Mouse (Mus musculus): Measurements from ENCODE around the gene Crim1. TPM values are rescaled to one million over a fixed set of nuclear protein-coding genes. Genes with fewer than 3 reads are reported as not detected.

The Crim1 gene
- polyA plus RNA-seq, 2 experiments = 10.5 to 22.9 TPM

- Histone ChIP-seq H3K27me3 (ENCODE audit: control insufficient read depth, insufficient read depth, low read length) (no peaks in the 10 kb centered on the region), H3K4me1 (ENCODE audit: control insufficient read depth, insufficient read depth, low read length) (peaks cover 2% of the 10 kb centered on the region; the same call in 1 of the 2 replicates), H3K4me2 (replicated peaks; ENCODE audit: low read depth, low read length, severe bottlenecking) (no peak overlapping the region), H3K9ac (ENCODE audit: low read depth, low read length, severe bottlenecking) (no peak overlapping the region), H3K27ac (replicated peaks; ENCODE audit: low read depth, low read length) (no peak overlapping the region), H3K4me3 (replicated peaks; ENCODE audit: low read length) (no peak overlapping the region), H3K36me3 (ENCODE audit: control insufficient read depth, insufficient read depth, low read length) (peaks cover 64% of the 10 kb centered on the region), H3K9me3 (ENCODE audit: control insufficient read depth, low read length) (no peaks in the 10 kb centered on the region)
- no peak for ATAC-seq (ENCODE audit: low FRiP score, low read depth)
- DNase-seq (ENCODE audit: low spot score) = no peak
- TF ChIP-seq POLR2A (IDR thresholded peaks at IDR 0.05; ENCODE audit: borderline replicate concordance, extremely low read depth, insufficient read depth, insufficient read length) = no peak
- WGBS = 55% methylated on average over 12 of the region's 12 CpGs
These were observed 151.8 kb downstream of the Crim1 start for GRCm38 (mm10) chr17:78351676-78352499.

GRCm38 (mm10) chr17:78352500-78352855 is 152.4 kb downstream of the Crim1 start:
- Histone ChIP-seq H3K36me3 (ENCODE audit: control insufficient read depth, insufficient read depth, low read length) (peaks cover 63% of the 10 kb centered on the region), H3K4me1 (ENCODE audit: control insufficient read depth, insufficient read depth, low read length) (peaks cover 2% of the 10 kb centered on the region; the same call in 1 of the 2 replicates), H3K27ac (replicated peaks; ENCODE audit: low read depth, low read length) (no peak overlapping the region), H3K9me3 (ENCODE audit: control insufficient read depth, low read length) (no peaks in the 10 kb centered on the region), H3K4me3 (replicated peaks; ENCODE audit: low read length) (no peak overlapping the region), H3K4me2 (replicated peaks; ENCODE audit: low read depth, low read length, severe bottlenecking) (no peak overlapping the region), H3K9ac (ENCODE audit: low read depth, low read length, severe bottlenecking) (no peak overlapping the region), H3K27me3 (ENCODE audit: control insufficient read depth, insufficient read depth, low read length) (no peaks in the 10 kb centered on the region)
- DNase-seq (ENCODE audit: low spot score) (no peak), ATAC-seq (ENCODE audit: low FRiP score, low read depth) (no peak)
- TF ChIP-seq POLR2A (IDR thresholded peaks at IDR 0.05; ENCODE audit: borderline replicate concordance, extremely low read depth, insufficient read depth, insufficient read length) = no peak
- 92% methylated on average over 3 of the region's 3 CpGs for WGBS

- H3K9ac ChIP-seq (ENCODE audit: low read depth, low read length, severe bottlenecking) = no peak overlapping the region
- TF ChIP-seq POLR2A (IDR thresholded peaks at IDR 0.05; ENCODE audit: borderline replicate concordance, extremely low read depth, insufficient read depth, insufficient read length) = no peak
- no peaks in the 10 kb centered on the region for H3K9me3 ChIP-seq (ENCODE audit: control insufficient read depth, low read length)
- peaks cover 2% of the 10 kb centered on the region; the same call in 1 of the 2 replicates for H3K4me1 ChIP-seq (ENCODE audit: control insufficient read depth, insufficient read depth, low read length)
- no peak for ATAC-seq (ENCODE audit: low FRiP score, low read depth)
- H3K27me3 ChIP-seq (ENCODE audit: control insufficient read depth, insufficient read depth, low read length) = no peaks in the 10 kb centered on the region
- H3K36me3 ChIP-seq (ENCODE audit: control insufficient read depth, insufficient read depth, low read length) = peaks cover 55% of the 10 kb centered on the region
- H3K27ac ChIP-seq (replicated peaks; ENCODE audit: low read depth, low read length) = no peak overlapping the region
- WGBS = 76% methylated on average over 2 of the region's 2 CpGs
- DNase-seq (ENCODE audit: low spot score) = no peak
- H3K4me2 ChIP-seq (replicated peaks; ENCODE audit: low read depth, low read length, severe bottlenecking) = no peak overlapping the region
- H3K4me3 ChIP-seq (replicated peaks; ENCODE audit: low read length) = no peak overlapping the region
These were observed 154.4 kb downstream of the Crim1 start for GRCm38 (mm10) chr17:78354411-78354810.

GRCm38 (mm10) chr17:78354871-78355270 is 154.8 kb downstream of the Crim1 start:
- ATAC-seq (ENCODE audit: low FRiP score, low read depth) = no peak
- Histone ChIP-seq H3K36me3 (ENCODE audit: control insufficient read depth, insufficient read depth, low read length) (peaks cover 53% of the 10 kb centered on the region), H3K4me3 (replicated peaks; ENCODE audit: low read length) (no peak overlapping the region), H3K27me3 (ENCODE audit: control insufficient read depth, insufficient read depth, low read length) (no peaks in the 10 kb centered on the region), H3K4me2 (replicated peaks; ENCODE audit: low read depth, low read length, severe bottlenecking) (no peak overlapping the region), H3K27ac (replicated peaks; ENCODE audit: low read depth, low read length) (no peak overlapping the region), H3K9me3 (ENCODE audit: control insufficient read depth, low read length) (no peaks in the 10 kb centered on the region), H3K9ac (ENCODE audit: low read depth, low read length, severe bottlenecking) (no peak overlapping the region), H3K4me1 (ENCODE audit: control insufficient read depth, insufficient read depth, low read length) (peaks cover 2% of the 10 kb centered on the region; the same call in 1 of the 2 replicates)
- 89% methylated on average over 12 of the region's 12 CpGs for WGBS
- no peak for DNase-seq (ENCODE audit: low spot score)
- TF ChIP-seq POLR2A (IDR thresholded peaks at IDR 0.05; ENCODE audit: borderline replicate concordance, extremely low read depth, insufficient read depth, insufficient read length) = no peak

GRCm38 (mm10) chr17:78355611-78356010 is 155.6 kb downstream of the Crim1 start:
- TF ChIP-seq POLR2A (IDR thresholded peaks at IDR 0.05; ENCODE audit: borderline replicate concordance, extremely low read depth, insufficient read depth, insufficient read length) = no peak
- Histone ChIP-seq H3K4me3 (replicated peaks; ENCODE audit: low read length) (no peak overlapping the region), H3K27me3 (ENCODE audit: control insufficient read depth, insufficient read depth, low read length) (no peaks in the 10 kb centered on the region), H3K9ac (ENCODE audit: low read depth, low read length, severe bottlenecking) (no peak overlapping the region), H3K9me3 (ENCODE audit: control insufficient read depth, low read length) (no peaks in the 10 kb centered on the region), H3K36me3 (ENCODE audit: control insufficient read depth, insufficient read depth, low read length) (peaks cover 51% of the 10 kb centered on the region), H3K27ac (replicated peaks; ENCODE audit: low read depth, low read length) (no peak overlapping the region), H3K4me1 (ENCODE audit: control insufficient read depth, insufficient read depth, low read length) (peaks cover 2% of the 10 kb centered on the region; the same call in 1 of the 2 replicates), H3K4me2 (replicated peaks; ENCODE audit: low read depth, low read length, severe bottlenecking) (no peak overlapping the region)
- no peak for ATAC-seq (ENCODE audit: low FRiP score, low read depth)
- 83% methylated on average over 8 of the region's 8 CpGs for WGBS
- DNase-seq (ENCODE audit: low spot score) = no peak

All from limb, embryonic 14.5 days (tissue).